Mouse (Mus musculus): ENCODE measurements around the gene Pqlc3. TPM values are rescaled to one million over a fixed set of nuclear protein-coding genes. Genes with fewer than 3 reads are reported as not detected.
A peak's percentile ranks its signal among the peaks of the same experiment; 100 is the strongest.
"Not testable (repeated sequence)": the region's sequence is repeated elsewhere in the genome, so short reads cannot be mapped to it uniquely, and the experiment has no call there.

The Pqlc3 gene
- 10 to 100 TPM; 82.0 to 88.3 TPM for polyA plus RNA-seq (2017; shearing (Covaris generic))

DNA sequence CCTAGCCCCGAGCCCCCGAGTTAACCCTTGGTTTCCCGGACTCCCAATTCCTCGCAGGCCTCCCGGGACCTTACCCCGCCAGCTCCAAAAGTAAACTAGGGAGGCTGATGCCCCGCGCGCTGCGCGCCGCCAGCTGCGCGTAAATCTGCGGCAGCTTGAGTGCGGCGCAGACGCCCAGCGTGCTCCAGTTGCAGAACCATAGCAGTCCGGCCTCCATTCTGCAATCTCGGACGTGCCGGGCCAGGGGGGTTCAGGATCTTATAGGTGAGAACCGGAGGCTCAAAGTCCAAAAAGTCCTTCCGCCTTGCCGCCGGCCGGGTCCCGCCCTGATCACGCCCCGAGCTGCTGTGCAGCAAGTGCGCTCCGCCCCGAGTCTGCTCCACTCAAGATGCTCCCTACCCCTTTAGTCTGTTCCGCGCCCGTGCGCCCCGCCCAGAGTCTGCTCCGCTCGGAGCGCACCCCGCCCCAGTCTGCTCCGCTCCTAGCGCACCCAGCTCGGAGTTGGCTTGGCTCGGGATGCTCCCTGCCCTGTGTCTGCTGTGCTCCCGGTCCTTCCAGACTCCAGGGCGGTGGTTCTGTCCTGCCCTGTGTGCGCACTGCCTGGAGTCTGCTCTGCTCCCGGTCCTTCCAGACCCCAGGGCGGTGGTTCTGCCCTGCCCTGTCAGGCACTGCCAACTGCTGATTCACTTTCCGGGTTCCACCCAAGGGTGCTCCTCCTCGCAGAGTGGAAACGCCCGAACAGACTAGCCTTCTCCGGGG lies at the start of gene Pqlc3:
Gene Pqlc3, minus strand, starts transcription at position 670 of the 759 bp plus-strand sequence.
- ATAC-seq, result peak; percentile 99

DNA sequence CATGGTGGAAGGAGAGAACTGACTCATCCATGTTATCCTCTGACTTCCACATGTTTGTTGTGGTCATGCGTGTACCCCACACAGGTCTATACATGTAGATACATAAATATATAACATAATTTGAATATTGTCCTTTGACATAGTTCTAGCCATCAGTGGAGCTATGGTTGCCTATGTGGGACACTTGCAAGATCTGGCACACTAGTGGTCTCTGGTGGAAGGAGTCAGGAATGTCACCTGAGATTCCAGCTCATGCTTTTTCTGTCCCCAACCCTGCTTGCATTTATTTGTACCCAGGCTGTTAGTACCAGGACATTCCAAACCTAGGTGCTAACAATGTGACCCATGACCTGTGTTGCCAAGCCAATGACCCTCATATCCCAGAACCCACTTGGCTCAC lies 49.6 kb upstream of the Pqlc3 start:
- ATAC-seq, result no peak

- ATAC-seq, result no peak
These were observed 48.9 kb upstream of the Pqlc3 start for GRCm38 (mm10) chr12:17048979-17049612.

DNA sequence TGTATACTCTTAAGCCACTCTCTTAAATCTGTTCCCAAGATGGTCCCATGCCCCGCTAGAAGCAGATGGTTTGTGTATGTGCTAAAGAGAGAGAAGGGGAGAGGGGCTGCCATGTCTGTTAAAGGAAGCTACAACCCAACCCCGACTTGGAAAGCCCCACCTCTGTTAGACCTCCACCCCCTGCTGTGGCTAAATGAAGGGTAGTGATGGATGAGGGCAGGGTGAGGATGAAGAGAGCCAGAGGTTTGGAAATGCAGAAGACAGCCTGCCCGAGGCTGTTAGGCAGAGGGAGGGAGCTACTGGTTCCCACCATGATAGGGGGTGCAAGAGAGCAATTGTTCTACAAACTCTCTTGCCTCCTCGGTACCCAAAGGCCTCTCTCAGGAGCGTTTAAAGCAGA lies 43.1 kb upstream of the Pqlc3 start:
- ATAC-seq, result no peak

- ATAC-seq, result no peak
These were observed 40.4 kb upstream of the Pqlc3 start for GRCm38 (mm10) chr12:17040567-17040966.

DNA sequence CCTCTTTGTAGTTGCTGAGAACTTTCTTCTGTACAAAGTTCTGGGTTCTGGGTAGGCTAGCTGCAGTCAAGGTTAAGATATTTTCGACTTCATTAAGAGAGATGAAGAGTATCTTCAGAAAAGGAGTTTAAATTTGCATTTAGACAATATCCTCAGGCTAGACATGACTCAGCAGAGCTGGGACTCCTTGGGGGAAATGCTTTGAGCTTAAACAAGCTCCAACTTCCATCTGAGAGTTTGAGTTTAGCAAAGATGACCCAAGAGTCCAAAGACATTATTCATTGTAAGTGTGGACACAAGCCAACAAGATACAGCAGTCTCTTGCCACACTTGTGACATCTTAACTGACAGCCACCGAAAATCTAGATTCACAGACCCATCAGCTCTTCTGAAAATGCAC lies 39.2 kb upstream of the Pqlc3 start:
- no peak for ATAC-seq

DNA sequence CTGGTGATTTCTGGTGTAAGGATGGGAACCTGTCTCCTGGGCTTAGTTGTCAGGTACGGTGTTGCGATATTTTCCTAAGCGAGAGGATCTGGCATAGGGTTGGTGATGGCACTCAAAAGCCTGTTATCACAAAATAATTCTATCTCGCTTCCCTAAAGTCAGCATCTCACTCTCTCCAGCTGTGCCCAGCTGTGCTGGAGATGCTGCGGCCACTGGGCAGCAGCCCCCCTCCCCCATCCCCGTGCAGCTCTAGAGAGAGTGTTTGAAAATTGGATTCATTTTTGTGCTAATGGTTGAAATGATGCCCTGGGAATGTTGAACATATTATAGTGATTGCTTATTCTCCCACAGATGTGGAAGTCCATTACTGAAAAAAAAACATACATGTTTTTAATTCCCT lies 38.0 kb upstream of the Pqlc3 start:
- no peak for ATAC-seq

- no peak for ATAC-seq
These were observed 36.9 kb upstream of the Pqlc3 start for GRCm38 (mm10) chr12:17037053-17037610.

GRCm38 (mm10) chr12:17036532-17036931 lies 36.3 kb upstream of the Pqlc3 start:
- ATAC-seq, result no peak

DNA sequence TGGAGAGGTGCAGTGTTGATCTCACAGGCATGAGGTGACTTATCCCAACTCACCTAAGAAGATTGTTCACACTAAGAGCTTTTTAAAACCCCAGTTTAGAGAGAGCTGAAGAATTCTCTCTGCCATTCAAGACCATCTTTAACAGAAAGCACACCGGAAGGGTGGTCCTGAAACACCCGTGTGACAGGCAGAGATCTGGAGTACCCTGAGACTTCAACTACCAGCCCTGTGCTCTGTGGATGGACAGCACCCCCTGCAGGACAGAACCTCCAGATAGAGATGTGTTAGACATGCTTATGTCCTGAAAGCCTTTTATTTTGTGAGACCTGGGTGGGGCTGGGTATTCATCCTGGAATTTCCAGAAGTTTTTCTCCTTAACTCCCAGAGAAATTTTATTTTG lies 34.9 kb upstream of the Pqlc3 start:
- ATAC-seq, result no peak

- ATAC-seq, result no peak
These were observed 34.5 kb upstream of the Pqlc3 start for GRCm38 (mm10) chr12:17034671-17035070.

DNA sequence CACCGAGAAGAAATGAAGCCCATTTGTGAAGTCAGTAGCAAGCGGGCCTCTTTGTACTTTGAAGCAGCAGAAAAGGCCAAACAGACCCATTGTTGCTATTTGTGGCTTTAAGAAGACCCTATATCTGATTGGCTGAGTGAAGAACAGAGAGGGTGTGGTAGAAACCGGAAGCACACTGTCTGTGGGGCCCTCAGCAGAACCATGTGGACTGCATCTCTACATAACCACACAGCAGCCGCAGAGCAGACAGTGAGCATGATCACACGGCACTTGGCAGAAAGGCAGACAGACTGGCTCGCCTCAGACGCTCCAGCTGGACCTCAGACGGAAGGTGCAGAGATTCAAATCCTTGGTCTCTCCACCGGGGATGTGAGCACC lies 33.2 kb upstream of the Pqlc3 start:
- ATAC-seq, result peak; percentile 74

- ATAC-seq, result peak; percentile 86
These were observed 32.7 kb upstream of the Pqlc3 start for GRCm38 (mm10) chr12:17032694-17033463.

DNA sequence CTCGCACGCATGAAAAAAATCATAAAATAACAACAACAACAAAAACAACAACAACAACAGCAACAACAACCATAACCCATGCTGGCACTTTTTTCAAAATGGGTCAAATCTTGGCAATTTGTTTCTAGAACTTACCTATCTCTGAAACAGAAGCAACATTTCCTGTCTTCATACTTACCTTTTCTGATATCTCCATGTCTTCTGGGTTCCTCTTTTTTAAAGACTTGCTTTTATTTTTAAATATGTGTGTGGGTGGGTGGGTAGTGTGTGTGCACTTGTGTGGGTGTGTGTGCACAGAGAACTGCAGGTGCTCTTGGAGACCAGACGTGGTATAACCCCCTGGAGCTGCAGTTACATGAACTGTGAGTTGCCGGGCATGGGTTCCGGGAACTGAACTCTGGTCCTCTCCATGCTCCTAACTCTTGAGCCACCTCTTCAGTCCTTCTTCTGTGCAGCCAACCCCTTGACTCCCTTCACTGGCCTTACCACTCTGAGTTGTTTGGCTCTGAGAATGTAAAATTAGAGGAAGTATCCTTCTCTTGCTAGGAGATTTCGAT lies 24.4 kb upstream of the Pqlc3 start:
- ATAC-seq, result no peak

DNA sequence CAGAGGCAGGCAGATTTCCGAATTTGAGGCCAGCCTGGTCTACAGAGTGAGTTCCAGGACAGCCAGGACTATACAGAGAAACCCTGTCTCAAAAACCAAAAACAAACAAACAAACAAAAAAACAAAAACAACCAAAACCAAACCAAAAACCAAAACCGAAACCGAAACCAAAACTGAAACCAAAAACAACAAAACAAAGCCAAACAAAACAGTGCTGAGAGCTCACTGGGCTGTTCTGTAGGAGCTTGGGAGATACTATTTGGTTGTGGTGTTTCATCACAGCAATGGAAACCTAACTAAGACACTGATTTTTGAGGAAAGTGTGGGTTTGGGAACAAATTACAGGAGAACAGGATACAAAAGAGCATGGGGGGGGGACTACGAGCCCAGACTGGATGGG lies 21.9 kb upstream of the Pqlc3 start:
- ATAC-seq, result peak; percentile 47

DNA sequence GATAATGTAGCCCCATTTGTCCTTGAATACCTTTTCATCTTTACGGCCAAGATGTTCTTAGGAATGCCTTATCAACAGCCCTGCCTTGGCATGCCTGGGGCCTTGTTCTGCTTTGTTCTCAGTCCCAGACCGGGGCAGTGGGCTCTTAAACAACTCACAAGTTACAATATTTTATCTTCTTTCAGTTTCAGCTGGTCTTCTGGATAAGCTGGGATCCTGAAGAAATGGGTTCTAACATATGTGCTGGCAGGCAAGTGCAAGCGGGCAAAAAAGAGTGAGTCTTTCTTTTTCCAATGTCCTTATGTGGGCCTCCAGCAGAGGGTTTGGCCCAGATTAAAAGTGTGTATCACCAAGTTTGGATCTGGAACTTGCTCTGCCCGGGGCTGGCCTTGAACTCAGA lies 20.9 kb upstream of the Pqlc3 start:
- not testable (repeated sequence) for ATAC-seq

GRCm38 (mm10) chr12:17018468-17018867 lies 18.3 kb upstream of the Pqlc3 start:
- peak; percentile 79 for ATAC-seq

- ATAC-seq, result no peak
These were observed 15.5 kb upstream of the Pqlc3 start for GRCm38 (mm10) chr12:17015711-17016110.

- no peak for ATAC-seq
These were observed 12.1 kb upstream of the Pqlc3 start for GRCm38 (mm10) chr12:17012067-17012899.

DNA sequence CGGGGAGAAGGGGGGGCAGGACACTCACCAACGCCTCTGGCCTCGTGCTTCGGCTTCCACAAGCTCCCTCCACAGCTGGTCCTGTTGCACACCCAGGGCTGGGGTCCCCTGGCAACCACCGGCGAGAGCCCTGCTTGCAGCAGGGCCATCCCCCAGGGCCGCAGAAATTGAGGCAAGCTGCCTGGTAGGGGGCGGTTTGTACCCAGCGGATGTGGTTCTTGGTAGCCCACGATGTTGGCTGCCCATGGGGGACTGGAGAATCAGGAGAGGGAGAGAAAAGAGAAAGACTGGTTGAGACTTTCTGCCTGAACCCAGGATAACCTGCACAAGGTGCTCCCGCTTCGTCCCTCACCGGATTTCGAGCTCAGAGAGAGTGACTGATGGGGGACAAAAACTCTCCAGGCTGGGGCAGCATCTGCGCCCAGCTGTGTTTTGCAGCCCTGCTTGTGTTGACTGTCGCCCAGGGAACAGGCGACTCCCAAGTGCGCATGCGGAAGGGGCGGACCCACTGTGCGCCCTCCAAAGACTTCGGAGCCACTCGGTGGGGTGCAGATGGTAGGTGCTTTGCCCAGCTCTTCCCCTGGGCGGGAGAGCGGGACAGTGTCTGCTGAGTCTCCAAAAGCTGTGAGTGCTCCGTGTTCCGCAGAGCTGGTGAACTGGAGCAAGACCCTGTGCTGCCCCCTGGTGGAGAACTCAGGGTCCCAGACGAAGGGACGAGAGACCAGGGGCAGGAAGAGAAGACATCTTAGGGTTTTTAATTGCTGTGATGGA lies 11.1 kb upstream of the Pqlc3 start, which contains the start of gene 2410004P03Rik:
Gene 2410004P03Rik, minus strand, starts transcription at position 628 of the 771 bp plus-strand sequence.
- ATAC-seq, result peak; percentile 83

DNA sequence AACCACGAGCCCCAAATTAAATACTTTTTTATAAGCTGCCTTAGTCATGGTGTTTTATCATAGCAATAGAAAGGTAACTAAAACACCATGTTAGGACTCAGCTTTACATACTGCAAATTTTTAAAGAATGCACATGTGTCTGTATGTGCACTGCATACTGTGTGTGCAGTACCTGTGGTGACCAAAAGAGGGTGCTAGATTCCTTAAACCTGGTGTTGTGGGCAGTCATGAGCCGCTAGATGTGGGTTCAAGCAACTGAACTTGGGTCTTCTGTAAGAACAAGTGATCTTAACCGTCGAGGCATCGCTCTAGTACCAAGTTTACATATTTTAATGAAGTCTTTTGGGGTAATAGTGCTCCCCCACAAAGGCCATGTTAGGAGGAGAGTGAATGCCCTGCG lies 9.3 kb upstream of the Pqlc3 start:
- ATAC-seq, result no peak
